Mouse (Mus musculus) lung, adult 2 months (tissue): ENCODE measurements at regions not wholly inside any gene's neighbourhood (a gene's known extent, or its start where the extent isn't known, plus 50 kb on each side); places are given as distances from the start of the nearest gene placed in this dataset.

Experiments used
- DNase-seq: peaks from one replicate; pipeline ENCODE4 v3.0.0; 2022
- H3K4me1 ChIP-seq: fragments of 200-500 bp; 2 replicates; pipeline ENCODE4 v1.6.1; 2011; ENCODE audit warnings: low read length; ENCODE audit not compliant: control insufficient read depth, insufficient read depth
- H3K4me3 ChIP-seq: fragments of 200-500 bp; replicated peaks from 2 replicates; pipeline ENCODE3; 2011; ENCODE audit warnings: low read depth, mild to moderate bottlenecking, control low read depth, low read length; ENCODE audit errors: extremely low read depth
- CTCF ChIP-seq: fragments of 200-500 bp; IDR thresholded peaks from 2 replicates; pipeline ENCODE4 v1.5.1; 2011; ENCODE audit warnings: mild to moderate bottlenecking, low read length, control low read depth; ENCODE audit not compliant: insufficient read depth
- POLR2A ChIP-seq: fragments of 200-500 bp; IDR thresholded peaks from 2 replicates; pipeline ENCODE4 v1.6.1; 2011; ENCODE audit warnings: low read depth, mild to moderate bottlenecking, control low read depth, low read length, borderline replicate concordance; ENCODE audit errors: extremely low read depth
- WGBS: fragments of 180-500 bp; shearing (Covaris S2); methylation state at CpG from one replicate; pipeline ENCODE4 v1.1.7; 2018; 5-methylcytosine and 5-hydroxymethylcytosine counted together

- no peak for TF ChIP-seq CTCF
- TF ChIP-seq POLR2A: no peak
- no peak for DNase-seq
- no peak overlapping the region for H3K4me3 ChIP-seq
- 26% methylated on average over 3 of the region's 3 CpGs for WGBS
- peaks cover 9% of the 10 kb centered on the region; the same call in 1 of the 2 replicates for H3K4me1 ChIP-seq
Measured at GRCm38 (mm10) chr13:111966627-111967026, 157.8 kb upstream of the Map3k1 start.

GRCm38 (mm10) chr13:111968197-111968596 is 159.4 kb upstream of the Map3k1 start:
- WGBS: 82% methylated on average over 7 of the region's 7 CpGs
- Histone ChIP-seq H3K4me1 (peaks cover 9% of the 10 kb centered on the region; the same call in 1 of the 2 replicates), H3K4me3 (no peak overlapping the region)
- no peak for DNase-seq
- no peak for TF ChIP-seq CTCF
- TF ChIP-seq POLR2A: no peak

- 82% methylated on average over 4 of the region's 4 CpGs for WGBS
- Histone ChIP-seq H3K4me3 (no peak overlapping the region), H3K4me1 (peaks cover 10% of the 10 kb centered on the region; the same call in 1 of the 2 replicates)
- TF ChIP-seq POLR2A (no peak), CTCF (no peak)
- no peak for DNase-seq
Measured at GRCm38 (mm10) chr13:111974282-111974681, 165.5 kb upstream of the Map3k1 start.

GRCm38 (mm10) chr13:111975549-111975948 is 166.8 kb upstream of the Map3k1 start:
- peaks cover 12% of the 10 kb centered on the region; the same call in 1 of the 2 replicates for H3K4me1 ChIP-seq
- no peak for DNase-seq
- 91% methylated on average over 3 of the region's 3 CpGs for WGBS
- H3K4me3 ChIP-seq: no peak overlapping the region
- no peak for TF ChIP-seq CTCF
- no peak for TF ChIP-seq POLR2A

- no peak for DNase-seq
Measured at GRCm38 (mm10) chr13:111977769-111978674, 169.2 kb upstream of the Map3k1 start.

GRCm38 (mm10) chr13:111978675-111979020 is 169.9 kb upstream of the Map3k1 start:
- Histone ChIP-seq H3K4me3 (no peak overlapping the region), H3K4me1 (peaks cover 12% of the 10 kb centered on the region; the same call in 1 of the 2 replicates)
- WGBS: 30% methylated on average over 5 of the region's 5 CpGs
- no peak for DNase-seq
- no peak for TF ChIP-seq CTCF
- TF ChIP-seq POLR2A: no peak

More at GRCm38 (mm10) chr13:111977769-111978674, 169.2 kb upstream of the Map3k1 start:
- 73% methylated on average over 31 of the region's 31 CpGs for WGBS
- Histone ChIP-seq H3K4me3 (no peak overlapping the region), H3K4me1 (peaks cover 12% of the 10 kb centered on the region; the same call in 1 of the 2 replicates)
- no peak for TF ChIP-seq CTCF
- TF ChIP-seq POLR2A: no peak

- H3K4me1 ChIP-seq: peaks cover 12% of the 10 kb centered on the region; the same call in 1 of the 2 replicates
- no peak overlapping the region for H3K4me3 ChIP-seq
- 25% methylated on average over 17 of the region's 17 CpGs for WGBS
- DNase-seq: no peak
- TF ChIP-seq CTCF (no peak), POLR2A (no peak)
Measured at GRCm38 (mm10) chr13:111979428-111980204, 170.8 kb upstream of the Map3k1 start.

- Histone ChIP-seq H3K4me3 (no peak overlapping the region), H3K4me1 (peaks cover 12% of the 10 kb centered on the region; the same call in 1 of the 2 replicates)
- no peak for DNase-seq
- TF ChIP-seq POLR2A (no peak), CTCF (no peak)
- 74% methylated on average over 12 of the region's 12 CpGs for WGBS
Measured at GRCm38 (mm10) chr13:111980205-111980595, 171.4 kb upstream of the Map3k1 start.

GRCm38 (mm10) chr13:111981103-111981502 is 172.3 kb upstream of the Map3k1 start:
- TF ChIP-seq POLR2A: no peak
- TF ChIP-seq CTCF: no peak
- 95% methylated on average over 2 of the region's 2 CpGs for WGBS
- no peak overlapping the region for H3K4me3 ChIP-seq
- DNase-seq: no peak
- H3K4me1 ChIP-seq: peaks cover 12% of the 10 kb centered on the region; the same call in 1 of the 2 replicates
